Mouse (Mus musculus): ENCODE data around the gene Tbx15. TPM values are rescaled to one million over a fixed set of nuclear protein-coding genes. Genes with fewer than 3 reads are reported as not detected.

The Tbx15 gene
- polyA plus RNA-seq, 1 experiment from 2014 or later = 0.29 TPM

- WGBS = 4% methylated on average over 6 of the region's 6 CpGs
- H3K9ac ChIP-seq (replicated peaks) = no peak overlapping the region
These were observed 19.6 kb downstream of the Tbx15 start for GRCm38 (mm10) chr3:99259741-99260270.

GRCm38 (mm10) chr3:99260395-99260794 lies 20.2 kb downstream of the Tbx15 start:
- Histone ChIP-seq H3K36me3 (no peaks in the 10 kb centered on the region), H3K4me1 (0 out of 2 replicates have a peak, but pooled peaks cover 4% of the 10 kb centered on the region), H3K27me3 (replicated peaks) (peaks cover 93% of the 10 kb centered on the region), H3K27ac (replicated peaks) (no peak overlapping the region), H3K9ac (replicated peaks) (no peak overlapping the region), H3K4me3 (replicated peaks) (no peak overlapping the region), H3K4me2 (no peak overlapping the region), H3K9me3 (replicated peaks) (no peaks in the 10 kb centered on the region)
- no peak for ATAC-seq (ENCODE audit: low FRiP score)
- WGBS = 33% methylated on average over 2 of the region's 2 CpGs

More at GRCm38 (mm10) chr3:99259741-99260270, 19.6 kb downstream of the Tbx15 start:
- Histone ChIP-seq H3K27ac (replicated peaks) (no peak overlapping the region), H3K9me3 (replicated peaks) (no peaks in the 10 kb centered on the region), H3K27me3 (replicated peaks) (peaks cover 92% of the 10 kb centered on the region), H3K4me2 (no peak overlapping the region), H3K4me3 (replicated peaks) (no peak overlapping the region), H3K4me1 (0 out of 2 replicates have a peak, but pooled peaks cover 4% of the 10 kb centered on the region), H3K36me3 (no peaks in the 10 kb centered on the region)
- no peak for ATAC-seq (ENCODE audit: low FRiP score)

- Histone ChIP-seq H3K27me3 (replicated peaks) (peaks cover 93% of the 10 kb centered on the region), H3K4me3 (replicated peaks) (no peak overlapping the region), H3K27ac (replicated peaks) (no peak overlapping the region), H3K36me3 (no peaks in the 10 kb centered on the region), H3K9ac (replicated peaks) (no peak overlapping the region), H3K9me3 (replicated peaks) (no peaks in the 10 kb centered on the region), H3K4me1 (0 out of 2 replicates have a peak, but pooled peaks cover 4% of the 10 kb centered on the region), H3K4me2 (no peak overlapping the region)
- no peak for ATAC-seq (ENCODE audit: low FRiP score)
- WGBS = 2% methylated on average over 18 of the region's 18 CpGs
These were observed 21.2 kb downstream of the Tbx15 start for GRCm38 (mm10) chr3:99261371-99261791.

- Histone ChIP-seq H3K27me3 (replicated peaks) (peaks cover 91% of the 10 kb centered on the region), H3K4me1 (0 out of 2 replicates have a peak, but pooled peaks cover 2% of the 10 kb centered on the region), H3K4me3 (replicated peaks) (no peak overlapping the region), H3K9ac (replicated peaks) (no peak overlapping the region), H3K36me3 (no peaks in the 10 kb centered on the region), H3K4me2 (no peak overlapping the region), H3K9me3 (replicated peaks) (no peaks in the 10 kb centered on the region), H3K27ac (replicated peaks) (no peak overlapping the region)
- 2% methylated on average over 2 of the region's 2 CpGs for WGBS
- no peak for ATAC-seq (ENCODE audit: low FRiP score)
These were observed 21.8 kb downstream of the Tbx15 start for GRCm38 (mm10) chr3:99261986-99262385.

GRCm38 (mm10) chr3:99263471-99263903 lies 23.3 kb downstream of the Tbx15 start:
- Histone ChIP-seq H3K27me3 (replicated peaks) (peaks cover 76% of the 10 kb centered on the region), H3K36me3 (no peaks in the 10 kb centered on the region), H3K4me3 (replicated peaks) (no peak overlapping the region), H3K4me1 (no peaks in the 10 kb centered on the region), H3K4me2 (no peak overlapping the region), H3K9me3 (replicated peaks) (no peaks in the 10 kb centered on the region), H3K9ac (replicated peaks) (no peak overlapping the region), H3K27ac (replicated peaks) (no peak overlapping the region)
- ATAC-seq (ENCODE audit: low FRiP score) = no peak
- 12% methylated on average over 9 of the region's 9 CpGs for WGBS

- H3K27me3 ChIP-seq (replicated peaks) = peaks cover 65% of the 10 kb centered on the region
These were observed 24.5 kb downstream of the Tbx15 start for GRCm38 (mm10) chr3:99264695-99265094.

GRCm38 (mm10) chr3:99266752-99267303 lies 26.6 kb downstream of the Tbx15 start:
- Histone ChIP-seq H3K9ac (replicated peaks) (no peak overlapping the region), H3K27ac (replicated peaks) (no peak overlapping the region), H3K4me2 (no peak overlapping the region), H3K36me3 (no peaks in the 10 kb centered on the region), H3K4me1 (no peaks in the 10 kb centered on the region), H3K9me3 (replicated peaks) (no peaks in the 10 kb centered on the region), H3K27me3 (replicated peaks) (peaks cover 47% of the 10 kb centered on the region), H3K4me3 (replicated peaks) (no peak overlapping the region)
- no peak for ATAC-seq (ENCODE audit: low FRiP score)
- WGBS = 67% methylated on average over 10 of the region's 10 CpGs

More at GRCm38 (mm10) chr3:99264695-99265094, 24.5 kb downstream of the Tbx15 start:
- 20% methylated on average over 7 of the region's 7 CpGs for WGBS
- no peaks in the 10 kb centered on the region for H3K36me3 ChIP-seq
- H3K4me1 ChIP-seq = no peaks in the 10 kb centered on the region
- H3K4me2 ChIP-seq = no peak overlapping the region
- H3K9me3 ChIP-seq (replicated peaks) = no peaks in the 10 kb centered on the region
- H3K4me3 ChIP-seq (replicated peaks) = no peak overlapping the region
- H3K27ac ChIP-seq (replicated peaks) = no peak overlapping the region
- H3K9ac ChIP-seq (replicated peaks) = no peak overlapping the region
- no peak for ATAC-seq (ENCODE audit: low FRiP score)

GRCm38 (mm10) chr3:99277973-99278580 lies 37.9 kb downstream of the Tbx15 start:
- Histone ChIP-seq H3K27ac (replicated peaks) (no peak overlapping the region), H3K9ac (replicated peaks) (no peak overlapping the region), H3K4me3 (replicated peaks) (no peak overlapping the region), H3K9me3 (replicated peaks) (no peaks in the 10 kb centered on the region), H3K36me3 (no peaks in the 10 kb centered on the region), H3K27me3 (replicated peaks) (no peaks in the 10 kb centered on the region), H3K4me1 (no peaks in the 10 kb centered on the region), H3K4me2 (no peak overlapping the region)
- 49% methylated on average over 12 of the region's 12 CpGs for WGBS
- ATAC-seq (ENCODE audit: low FRiP score) = no peak

GRCm38 (mm10) chr3:99279718-99280117 lies 39.5 kb downstream of the Tbx15 start:
- ATAC-seq (ENCODE audit: low FRiP score) = no peak
- 89% methylated on average over 3 of the region's 3 CpGs for WGBS
- Histone ChIP-seq H3K4me3 (replicated peaks) (no peak overlapping the region), H3K36me3 (no peaks in the 10 kb centered on the region), H3K4me1 (no peaks in the 10 kb centered on the region), H3K9ac (replicated peaks) (no peak overlapping the region), H3K27ac (replicated peaks) (no peak overlapping the region), H3K9me3 (replicated peaks) (no peaks in the 10 kb centered on the region), H3K27me3 (replicated peaks) (no peaks in the 10 kb centered on the region), H3K4me2 (no peak overlapping the region)

GRCm38 (mm10) chr3:99281453-99281852 lies 41.3 kb downstream of the Tbx15 start:
- Histone ChIP-seq H3K4me2 (no peak overlapping the region), H3K27me3 (replicated peaks) (no peaks in the 10 kb centered on the region), H3K36me3 (no peaks in the 10 kb centered on the region), H3K9ac (replicated peaks) (no peak overlapping the region), H3K4me1 (no peaks in the 10 kb centered on the region), H3K27ac (replicated peaks) (no peak overlapping the region), H3K4me3 (replicated peaks) (no peak overlapping the region), H3K9me3 (replicated peaks) (no peaks in the 10 kb centered on the region)
- no peak for ATAC-seq (ENCODE audit: low FRiP score)
- 73% methylated on average over 4 of the region's 4 CpGs for WGBS

GRCm38 (mm10) chr3:99288302-99288701 lies 48.1 kb downstream of the Tbx15 start:
- no peak overlapping the region for H3K27ac ChIP-seq (replicated peaks)
- H3K4me1 ChIP-seq = no peaks in the 10 kb centered on the region
- ATAC-seq (ENCODE audit: low FRiP score) = no peak
- H3K27me3 ChIP-seq (replicated peaks) = no peaks in the 10 kb centered on the region
- no peak overlapping the region for H3K9ac ChIP-seq (replicated peaks)
- no peak overlapping the region for H3K4me2 ChIP-seq
- H3K36me3 ChIP-seq = no peaks in the 10 kb centered on the region
- H3K4me3 ChIP-seq (replicated peaks) = no peak overlapping the region
- 64% methylated on average over 2 of the region's 2 CpGs for WGBS
- H3K9me3 ChIP-seq (replicated peaks) = no peaks in the 10 kb centered on the region

- H3K27me3 ChIP-seq (replicated peaks) = no peaks in the 10 kb centered on the region
- no peak for ATAC-seq (ENCODE audit: low FRiP score)
- H3K9ac ChIP-seq (replicated peaks) = no peak overlapping the region
- no peak overlapping the region for H3K4me2 ChIP-seq
- 31% methylated on average over 6 of the region's 6 CpGs for WGBS
- H3K27ac ChIP-seq (replicated peaks) = no peak overlapping the region
- no peaks in the 10 kb centered on the region for H3K36me3 ChIP-seq
- H3K9me3 ChIP-seq (replicated peaks) = no peaks in the 10 kb centered on the region
- H3K4me3 ChIP-seq (replicated peaks) = no peak overlapping the region
- no peaks in the 10 kb centered on the region for H3K4me1 ChIP-seq
These were observed 50.0 kb downstream of the Tbx15 start for GRCm38 (mm10) chr3:99290064-99290702.
